Mouse (Mus musculus) urinary bladder, postnatal 4 days (tissue): ENCODE measurements at regions not wholly inside any gene's neighbourhood (a gene's known extent, or its start where the extent isn't known, plus 50 kb on each side); places are given as distances from the start of the nearest gene placed in this dataset.

Experiments used
- DNase-seq, 2 experiments: peaks; one replicate each; pipeline ENCODE4 v3.0.0; 2021 to 2022; ENCODE audit warnings: low spot score in 2 of 2

DNA sequence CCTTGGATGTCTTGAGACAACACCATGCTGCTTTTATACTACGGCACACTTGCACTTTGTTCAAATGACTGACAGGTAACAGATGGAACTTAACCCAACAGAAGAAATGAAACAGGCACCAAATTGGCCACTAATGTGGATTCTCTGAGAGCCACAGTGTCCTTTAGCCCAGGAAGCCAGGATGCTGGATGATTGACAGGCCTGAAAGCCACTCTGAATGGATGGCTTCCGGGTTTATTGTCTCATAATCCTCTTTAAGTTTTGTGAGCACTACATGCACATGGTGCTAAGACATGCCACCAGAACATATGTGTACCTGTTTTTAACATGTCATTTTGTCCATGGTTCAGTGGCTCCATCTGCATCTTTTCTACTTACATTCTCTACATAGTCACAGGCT is 152.7 kb downstream of the Drd1 start:
- no peak for DNase-seq

DNA sequence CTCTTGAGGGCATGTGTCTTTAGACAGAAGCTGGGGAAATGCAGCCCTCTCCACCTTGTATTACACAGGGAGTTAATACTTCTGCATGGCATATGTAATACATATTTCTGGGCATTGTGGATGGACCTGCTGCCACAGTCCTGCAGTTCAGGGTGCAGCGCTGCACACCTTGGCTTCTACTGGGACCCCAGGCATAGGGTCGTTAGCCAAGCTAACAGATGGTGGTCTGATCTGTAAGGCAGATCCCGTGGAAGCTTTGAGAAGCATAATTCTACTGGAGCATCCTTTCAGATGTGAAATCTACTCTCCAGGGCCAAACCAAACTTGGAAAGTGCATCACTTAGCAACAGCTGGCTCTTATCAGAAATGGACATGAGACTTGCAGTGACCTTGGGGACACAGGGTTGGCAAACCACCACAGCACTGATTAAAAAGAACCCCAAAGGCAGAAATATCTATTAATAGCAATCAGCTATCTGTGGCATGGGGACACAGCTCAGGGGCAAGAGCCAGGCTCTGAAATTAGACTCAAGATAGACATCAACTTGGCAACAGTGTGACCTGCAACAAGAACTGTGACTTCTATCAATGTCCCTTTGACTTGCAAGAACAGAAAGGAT is 155.0 kb downstream of the Drd1 start:
- DNase-seq = no peak

DNA sequence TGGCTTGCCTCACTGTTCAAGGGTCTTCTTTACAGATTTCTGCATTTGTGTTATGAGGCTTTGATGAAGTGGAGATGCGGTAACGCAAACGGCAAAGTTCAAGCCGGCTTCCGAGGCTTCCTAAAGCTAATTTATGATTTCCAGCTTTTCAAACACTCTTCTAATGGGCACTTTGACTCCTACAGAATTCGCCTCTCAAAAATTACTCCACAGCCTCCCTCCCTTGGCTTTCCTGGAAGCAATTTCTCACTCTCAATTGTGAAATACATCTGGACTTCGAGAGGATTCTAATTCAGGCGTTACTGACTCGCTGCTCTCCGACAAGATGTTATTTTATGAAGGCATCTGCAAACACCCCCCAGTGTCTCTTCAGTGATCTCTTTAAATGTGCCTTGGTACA is 157.2 kb downstream of the Drd1 start:
- DNase-seq = no peak

DNA sequence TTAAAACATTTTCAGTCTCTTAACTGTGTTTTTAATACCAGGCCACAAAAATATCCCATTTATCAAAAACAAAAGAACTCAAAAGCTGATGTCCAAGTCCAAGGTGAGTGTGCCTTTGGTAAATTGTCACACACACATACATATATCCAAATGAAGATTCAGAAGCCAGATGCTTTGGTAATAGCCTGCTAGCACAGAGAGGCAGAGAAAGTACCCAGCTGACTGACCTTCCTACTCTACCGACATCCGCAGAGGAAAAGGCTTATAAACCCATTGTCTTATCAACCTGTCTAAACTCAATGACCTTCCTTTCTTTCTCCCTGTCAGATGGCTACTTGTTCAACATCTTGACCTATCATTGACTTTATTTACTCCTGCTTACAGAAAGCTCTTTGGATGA is 158.3 kb downstream of the Drd1 start:
- no peak for DNase-seq

DNA sequence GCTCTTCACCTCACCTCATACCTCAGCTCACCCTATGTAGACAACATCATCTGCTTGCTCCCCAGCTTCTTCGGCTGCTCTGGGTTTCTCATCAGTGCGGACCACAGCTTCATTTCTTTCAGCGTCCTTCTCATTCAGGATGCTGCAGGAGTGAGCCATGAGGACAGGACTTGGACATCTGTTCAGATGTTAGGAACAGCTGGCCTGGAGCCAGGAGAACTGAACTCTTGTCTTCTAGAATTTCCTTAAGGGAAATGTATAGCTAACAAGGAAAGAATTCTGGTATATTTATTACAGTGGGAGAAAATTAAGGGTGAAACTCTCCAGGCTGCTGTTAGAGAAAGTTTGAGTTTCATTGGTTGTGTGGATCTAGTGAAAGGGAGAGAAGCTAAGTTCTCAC is 167.1 kb downstream of the Drd1 start:
- no peak for DNase-seq

DNA sequence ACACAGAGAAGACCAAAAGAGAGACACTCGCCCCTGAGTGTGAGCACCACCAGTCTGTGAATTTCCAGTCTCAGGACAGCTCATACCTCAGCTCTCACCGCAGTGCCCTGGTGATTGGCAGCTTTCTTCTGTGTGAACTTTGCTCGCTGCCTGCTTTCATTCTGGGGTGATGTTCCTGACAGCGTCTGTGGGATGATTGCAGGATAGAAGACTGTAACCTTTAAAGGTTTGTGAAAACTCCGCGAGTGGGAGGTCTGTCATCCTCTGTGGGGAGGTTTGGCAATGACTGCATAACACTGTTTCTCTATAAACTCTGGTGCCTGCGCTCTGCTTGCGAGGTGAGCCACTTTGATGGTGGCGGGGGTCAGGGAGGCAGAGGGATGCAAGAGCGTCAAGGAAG is 169.7 kb downstream of the Drd1 start:
- DNase-seq = no peak

DNA sequence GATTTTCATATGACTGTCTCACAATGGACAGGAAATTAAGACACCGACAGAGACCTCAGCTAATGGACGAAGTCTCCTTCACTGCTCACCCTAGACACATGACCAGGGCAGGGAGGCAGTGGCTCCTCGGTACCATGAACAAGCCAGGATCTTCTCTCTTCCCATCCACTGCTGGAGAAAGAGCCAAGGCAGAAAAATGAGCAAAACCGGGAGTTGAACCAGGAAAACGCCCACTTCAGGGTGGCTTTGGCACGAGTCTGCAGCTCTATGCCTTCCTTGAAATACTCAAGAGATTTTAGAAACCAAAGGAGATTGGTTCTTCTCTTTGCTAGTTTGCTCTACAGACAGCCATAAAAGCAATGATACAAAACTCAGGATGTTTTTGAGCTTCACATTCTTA is 172.3 kb downstream of the Drd1 start:
- DNase-seq = no peak

DNA sequence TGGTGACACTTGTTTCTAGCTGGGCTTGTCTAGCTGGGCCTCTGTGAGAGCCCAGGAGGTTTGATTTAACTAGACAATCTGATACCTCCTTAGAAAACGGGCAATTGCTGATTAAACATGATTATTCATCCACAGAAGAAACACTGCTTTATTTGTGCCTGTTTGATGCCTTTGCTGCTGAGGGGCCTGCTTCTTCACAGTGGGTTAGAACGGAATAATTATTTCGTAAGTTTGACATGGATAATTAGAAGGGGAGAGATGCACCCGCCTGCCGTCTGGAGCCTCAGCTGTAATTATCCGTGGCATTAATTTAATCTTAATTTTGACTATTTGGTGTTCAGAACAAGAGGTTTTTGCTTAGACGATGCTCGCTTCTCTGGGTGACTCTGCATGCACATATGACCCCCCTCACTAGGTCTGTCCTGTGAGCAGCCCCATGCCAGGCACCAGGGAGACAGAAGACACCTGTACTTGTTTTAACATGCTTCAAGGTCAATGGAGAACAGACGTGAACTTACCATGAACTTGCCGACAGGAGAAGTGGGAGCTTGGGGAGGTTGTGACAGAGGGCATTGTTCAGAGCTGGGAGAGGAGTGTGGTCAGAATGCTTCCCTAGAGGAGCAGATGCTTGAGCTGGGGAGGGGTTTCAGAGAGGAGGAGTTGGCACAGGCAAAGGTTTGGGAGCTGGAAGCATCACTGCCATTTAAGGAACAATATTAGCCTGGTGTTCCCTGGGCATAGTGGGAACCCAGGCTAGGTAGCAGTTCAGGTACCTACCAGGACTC is 174.8 kb downstream of the Drd1 start:
- no peak for DNase-seq

DNA sequence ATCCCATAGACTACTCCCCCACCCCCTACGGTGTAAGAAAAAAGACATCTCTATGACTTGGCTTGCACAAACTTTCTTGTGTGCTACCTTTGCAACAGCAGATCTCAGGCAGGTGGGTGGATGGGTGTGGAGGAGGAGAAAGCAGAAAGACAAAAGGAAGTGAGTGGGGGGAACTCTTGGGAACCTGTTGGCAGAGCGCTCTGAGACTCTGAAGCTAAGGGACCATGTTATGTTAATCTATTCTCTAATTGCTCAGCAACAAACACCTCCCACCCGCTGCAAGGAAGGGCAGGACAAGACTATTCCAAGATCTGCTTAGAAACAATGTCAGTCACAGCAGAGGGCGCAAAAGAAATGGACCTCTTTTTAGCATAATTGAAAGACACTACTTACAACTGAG is 180.0 kb downstream of the Drd1 start:
- DNase-seq = no peak

DNA sequence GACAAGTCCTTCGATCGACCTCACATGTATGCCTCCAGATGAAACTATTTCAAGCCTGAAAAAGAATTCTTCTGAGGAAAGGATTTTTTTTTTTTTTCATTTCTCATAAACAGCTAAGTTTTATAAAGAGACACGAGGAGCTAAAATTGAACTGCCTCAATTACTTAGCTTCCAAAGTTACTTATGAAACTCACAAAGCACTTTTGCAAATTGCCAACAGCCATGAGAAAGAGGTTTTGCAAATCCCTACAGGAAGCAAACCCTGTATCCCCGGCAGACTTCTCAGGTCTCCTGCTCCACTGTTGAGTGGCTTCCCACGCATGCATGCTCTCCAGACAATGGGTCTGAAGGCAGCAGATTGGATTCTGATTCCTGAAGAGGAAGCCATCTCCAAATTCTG is 190.2 kb downstream of the Drd1 start:
- DNase-seq = no peak

DNA sequence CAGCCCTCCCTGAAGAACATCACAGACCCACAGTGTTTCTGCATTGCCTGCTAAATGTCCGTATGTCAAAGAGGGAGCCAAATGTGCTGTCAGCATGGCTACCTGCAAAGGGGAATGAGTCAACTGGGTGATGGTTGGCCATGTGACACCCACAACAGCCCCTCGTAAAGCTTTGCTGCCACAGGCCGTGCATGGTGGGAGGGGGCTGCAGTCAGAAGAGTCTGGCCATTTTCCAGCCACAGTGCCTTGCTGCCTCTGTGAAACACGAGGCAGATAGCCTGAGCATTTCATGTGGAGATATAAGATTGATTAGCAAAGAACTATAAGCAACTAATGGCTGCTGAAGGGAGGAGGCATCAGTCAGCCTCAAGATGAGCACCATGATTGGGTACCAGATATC is 193.2 kb downstream of the Drd1 start:
- DNase-seq = no peak

DNA sequence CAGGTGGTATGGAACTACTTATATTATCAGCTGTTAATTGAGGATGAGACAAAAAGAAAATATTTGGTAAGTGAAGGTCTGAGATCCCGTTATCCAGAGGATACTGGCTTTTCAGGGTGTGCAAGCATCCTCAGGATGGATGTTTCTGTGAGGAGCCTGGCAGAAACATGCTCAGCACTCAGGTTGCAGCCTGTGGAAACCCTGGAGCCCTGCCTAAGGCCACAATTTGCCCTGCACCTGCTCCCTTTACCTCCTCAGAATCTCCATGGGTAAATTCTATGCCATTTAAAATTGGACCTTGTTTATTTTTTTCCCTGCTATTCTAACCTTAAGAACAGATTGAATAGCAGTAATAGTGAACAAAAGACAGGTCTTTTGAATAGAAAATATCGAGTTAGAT is 201.3 kb downstream of the Drd1 start:
- no peak for DNase-seq

DNA sequence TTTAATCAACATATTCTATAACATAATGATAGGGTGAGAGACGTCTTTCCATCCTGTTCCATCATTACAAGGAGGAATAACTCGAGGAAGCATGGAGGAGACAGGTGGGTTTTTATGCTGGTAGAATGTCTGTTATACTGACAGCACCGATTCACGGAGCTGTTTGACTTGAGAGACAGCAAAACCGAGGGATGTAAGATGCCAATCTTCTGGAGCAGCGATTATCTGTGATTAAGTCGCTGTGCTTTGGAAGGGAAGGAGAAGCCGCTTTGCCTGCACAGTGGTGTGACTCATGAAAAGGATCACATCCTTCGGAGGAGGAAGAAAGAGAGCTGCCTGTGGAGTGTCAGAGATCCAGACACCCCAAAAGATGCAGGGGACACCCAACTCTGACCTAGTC is 205.4 kb downstream of the Drd1 start:
- no peak for DNase-seq

DNA sequence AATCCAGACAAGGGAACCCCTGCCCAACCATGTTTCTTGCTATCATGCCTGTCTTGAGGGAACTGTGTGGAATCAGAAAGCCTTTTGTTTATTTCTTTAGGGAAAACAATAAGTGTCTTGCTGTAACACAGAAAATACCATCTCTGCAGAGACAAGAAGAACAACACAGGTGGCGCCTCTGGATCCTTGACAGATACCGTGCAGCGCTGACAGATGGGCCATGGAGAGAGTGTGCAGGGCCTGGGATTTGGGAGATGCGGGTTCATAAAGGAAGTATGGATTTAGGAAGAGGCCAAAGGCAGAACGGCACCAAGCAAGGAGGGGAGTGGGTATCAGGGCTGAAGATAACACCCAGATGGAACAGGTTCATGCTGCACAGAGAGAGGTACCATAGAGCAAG is 209.3 kb downstream of the Drd1 start:
- DNase-seq = no peak

DNA sequence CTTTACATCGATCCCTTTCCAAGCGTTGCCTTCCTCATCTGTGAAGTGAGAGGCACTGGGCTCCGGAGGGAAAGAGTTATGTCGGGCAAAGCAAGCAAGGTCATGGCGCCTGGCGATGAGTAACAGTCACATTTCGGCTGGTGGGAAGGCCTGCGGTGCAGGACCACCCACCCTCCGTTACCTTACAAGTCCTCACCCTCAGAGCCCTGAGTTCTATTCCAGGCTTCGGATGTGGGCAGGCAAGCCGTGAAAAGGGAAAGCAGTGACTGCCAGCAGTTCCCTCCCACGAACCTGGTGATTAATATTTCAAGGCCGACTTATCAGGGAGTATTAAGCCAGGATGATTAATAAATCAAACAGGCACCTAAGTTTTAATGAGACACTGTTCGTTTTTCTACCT is 209.7 kb downstream of the Drd1 start:
- no peak for DNase-seq

DNA sequence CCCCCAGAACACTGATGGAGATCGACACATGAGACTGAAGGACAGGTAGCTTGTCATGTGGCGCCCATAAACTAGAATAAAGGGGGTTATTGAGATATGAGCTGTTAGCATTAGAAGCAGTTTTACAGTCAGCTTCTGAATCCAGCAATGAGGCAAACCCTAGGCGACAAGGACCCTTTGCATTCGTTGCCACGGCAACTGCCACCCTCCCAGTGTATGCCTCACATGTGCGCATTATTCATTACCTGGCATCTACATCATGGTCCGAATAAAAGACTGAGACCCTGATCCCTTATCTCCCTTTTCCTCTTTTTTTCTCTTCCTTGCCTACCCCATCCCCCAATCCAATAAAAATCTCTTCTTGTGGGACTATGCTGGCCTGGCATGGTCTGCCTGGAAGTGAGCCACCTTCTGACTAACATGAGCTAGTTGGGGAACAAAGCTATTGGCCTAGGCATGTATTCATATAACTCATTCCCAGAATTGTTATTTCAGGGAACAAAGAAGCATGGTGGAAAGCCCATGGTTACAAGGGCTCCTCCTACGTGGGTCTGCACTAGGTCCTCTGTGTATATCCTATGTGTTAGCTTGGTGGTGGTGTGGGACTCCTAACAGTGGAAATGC is 229.4 kb downstream of the Drd1 start:
- DNase-seq = no peak

DNA sequence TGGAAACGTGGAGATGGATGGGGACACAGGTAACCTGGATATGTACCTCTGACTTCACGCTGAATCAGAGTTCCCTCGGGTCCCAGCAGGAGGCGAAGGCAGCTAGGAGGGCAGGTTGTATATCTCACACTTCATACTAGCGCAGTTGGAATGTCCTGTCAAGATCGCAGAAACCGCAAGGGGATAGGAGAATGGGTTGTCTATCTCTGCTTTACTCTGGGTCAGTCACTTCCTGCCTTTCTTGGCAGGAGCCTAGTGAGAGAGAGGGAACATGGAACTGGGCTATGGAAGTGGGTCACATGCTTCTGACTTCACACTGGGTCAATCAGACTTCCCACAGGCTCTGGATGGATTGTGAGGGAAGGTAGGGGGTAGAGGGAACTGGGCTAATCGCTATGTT is 233.4 kb downstream of the Drd1 start:
- no peak for DNase-seq

DNA sequence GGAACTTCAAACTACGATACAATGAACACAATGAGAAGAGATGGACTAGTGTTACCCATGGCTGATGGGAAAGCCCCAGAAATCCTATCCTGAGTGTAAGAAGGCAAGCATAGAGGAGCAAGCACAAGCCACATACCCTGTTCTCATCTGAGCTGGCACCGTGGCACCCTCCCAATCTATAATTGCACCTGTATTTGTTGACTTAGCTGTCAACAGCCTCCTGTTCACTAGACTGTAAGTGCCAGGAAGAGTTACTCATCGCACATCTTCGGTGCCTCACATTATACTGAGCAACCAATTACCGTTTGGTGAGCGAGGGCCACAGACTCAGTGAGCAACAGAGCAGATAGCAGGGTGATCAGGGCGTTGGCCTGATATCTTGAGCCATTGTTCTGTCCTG is 239.9 kb downstream of the Drd1 start:
- no peak for DNase-seq

DNA sequence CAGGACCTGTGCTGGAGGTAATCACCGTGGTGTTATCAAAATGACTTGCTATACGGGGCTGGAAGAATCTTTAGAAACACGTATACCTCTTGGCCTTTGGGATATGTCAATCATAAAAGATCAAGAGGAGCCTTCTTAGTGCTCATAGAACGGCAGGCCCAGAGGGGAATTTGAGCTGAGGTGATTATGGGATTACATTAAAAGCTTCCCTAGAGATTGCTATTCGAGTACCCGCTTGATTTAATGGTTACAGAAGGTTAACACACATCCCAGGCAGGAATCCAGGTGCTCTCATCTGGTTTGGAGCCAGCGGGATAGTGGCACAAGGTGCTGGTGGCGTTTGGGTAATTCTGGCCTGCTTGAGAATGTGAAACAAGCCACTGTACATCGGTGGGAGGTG is 241.4 kb downstream of the Drd1 start:
- DNase-seq = no peak

DNA sequence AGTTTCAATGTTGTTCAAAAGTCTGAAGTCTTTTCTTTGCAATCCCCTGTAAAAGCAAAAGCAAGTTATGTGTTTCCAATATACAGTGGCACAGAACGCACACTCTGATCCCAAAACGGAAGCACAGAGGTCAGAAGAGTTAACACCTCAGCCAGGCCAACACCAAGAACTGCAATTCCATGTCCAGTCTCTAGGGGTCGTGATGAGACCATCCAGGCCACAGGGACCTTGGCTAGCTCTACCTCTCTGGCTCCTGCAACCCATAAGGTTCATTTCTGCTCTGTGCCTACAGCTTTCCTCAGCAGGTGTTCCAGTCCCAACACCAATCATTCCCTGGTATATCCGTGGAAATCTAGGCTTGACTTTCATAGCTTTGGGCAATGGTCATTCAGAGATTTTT is 243.6 kb downstream of the Drd1 start:
- no peak for DNase-seq

DNA sequence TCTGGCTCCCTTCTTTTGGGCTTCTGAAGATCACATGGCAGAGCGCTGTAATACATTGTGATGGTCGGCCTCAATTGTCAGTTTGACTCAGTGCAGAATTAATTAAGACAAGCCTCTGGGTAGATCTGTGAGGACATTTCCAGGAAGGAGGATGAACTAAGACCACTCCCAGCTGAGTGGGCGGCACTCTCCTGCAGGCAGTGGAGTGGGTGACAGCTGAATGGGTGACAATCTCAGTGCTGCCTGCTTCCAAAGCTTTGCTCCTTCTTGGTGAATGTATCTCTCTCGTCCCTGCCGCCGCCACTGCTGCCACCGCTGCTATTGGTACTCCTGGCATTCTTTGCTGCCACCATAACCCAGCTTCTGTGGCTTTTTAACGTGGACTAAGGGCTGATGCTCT is 244.4 kb downstream of the Drd1 start:
- DNase-seq = no peak

DNA sequence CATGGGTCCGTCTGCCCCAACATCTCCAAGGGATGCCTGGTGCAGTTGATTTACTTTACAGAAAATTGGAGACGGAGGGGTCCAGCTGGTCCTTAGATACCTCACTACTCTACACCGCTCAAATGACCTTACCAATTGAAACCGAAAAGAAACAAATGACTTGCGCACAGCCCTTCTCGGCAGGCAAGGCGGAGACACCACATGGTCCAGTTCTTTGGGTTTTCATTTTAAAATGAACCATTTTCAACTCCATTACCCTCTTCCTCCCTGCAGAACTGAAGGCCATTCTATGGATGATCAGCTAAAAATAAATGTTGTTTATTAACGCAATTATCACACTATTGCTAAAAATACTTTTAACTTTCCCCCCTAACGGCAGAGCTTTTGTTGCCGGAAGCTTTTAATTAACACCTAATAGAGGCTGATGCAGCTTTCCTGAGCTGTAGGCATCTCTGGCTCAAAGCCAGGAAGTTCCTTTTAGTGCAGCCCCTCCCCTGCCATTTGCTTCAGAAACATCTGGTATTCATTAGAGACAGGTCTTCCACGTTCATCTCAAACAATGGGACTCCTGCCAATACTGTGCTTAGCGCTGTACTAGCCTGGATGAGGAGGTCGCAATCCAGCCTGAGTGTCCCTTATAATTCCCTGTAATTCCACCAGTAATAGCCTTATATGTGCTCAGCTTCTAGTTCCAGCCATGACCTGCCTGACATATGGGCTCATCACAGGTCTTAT is 247.5 kb downstream of the Drd1 start:
- DNase-seq = no peak

DNA sequence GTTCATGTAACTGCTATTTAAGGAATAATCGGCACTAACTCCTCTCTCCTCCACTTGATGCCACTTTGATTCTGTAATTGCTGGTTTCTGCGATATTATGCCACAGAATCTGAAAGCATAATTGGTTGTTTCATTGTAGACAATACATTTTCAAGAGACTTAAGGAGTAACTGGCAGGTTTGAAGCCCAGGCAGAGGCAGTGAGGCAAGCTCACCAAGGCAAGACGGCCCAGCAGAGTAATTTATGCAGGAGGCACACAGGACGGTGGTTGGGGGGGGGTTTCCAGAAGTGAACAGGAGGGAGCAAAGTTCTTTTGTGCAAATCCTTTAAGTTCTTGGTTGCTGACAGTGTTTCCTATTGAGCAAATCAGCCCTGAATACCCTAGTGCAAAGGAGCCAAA is 249.6 kb downstream of the Drd1 start:
- DNase-seq = no peak
